Mouse (Mus musculus) ES-Bruce4 (cell line): ENCODE results near the gene Abcc9.

Source experiments
- CTCF ChIP-seq: IDR thresholded peaks from one replicate; pipeline ENCODE4 v1.8.1; 2011; ENCODE audit warnings: low read depth, low read length
- EP300 ChIP-seq: IDR thresholded peaks from 2 replicates; pipeline ENCODE4 v1.6.1; 2011; ENCODE audit warnings: low read depth, low read length; ENCODE audit not compliant: insufficient read depth
- POLR2A ChIP-seq: IDR thresholded peaks from one replicate; pipeline ENCODE4 v1.8.1; 2011; ENCODE audit warnings: low read length; ENCODE audit not compliant: insufficient read depth

DNA sequence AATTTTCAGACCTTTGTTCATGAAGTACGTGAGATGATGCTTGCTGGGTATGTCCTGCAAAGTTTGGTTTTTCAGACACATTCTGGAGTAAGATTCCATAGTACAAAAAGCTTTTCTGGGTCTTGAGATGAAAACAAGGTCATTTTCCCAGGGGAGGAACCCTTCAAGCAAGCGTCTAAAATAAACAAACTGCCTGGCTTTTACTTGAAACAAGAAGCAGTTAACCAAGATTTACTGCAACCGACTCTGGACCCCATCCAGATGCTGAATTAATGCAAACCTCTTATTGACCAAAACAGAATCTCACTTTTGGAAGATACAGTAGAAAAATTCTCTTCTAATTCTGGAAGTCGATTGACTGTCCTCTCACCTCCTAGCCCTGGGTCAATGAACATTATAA is 151.2 kb downstream of the Abcc9 start:
- TF ChIP-seq EP300, result no peak
- no peak for TF ChIP-seq CTCF
- no peak for TF ChIP-seq POLR2A
